Mouse (Mus musculus): Measurements from ENCODE around the gene Prepl. TPM values are rescaled to one million over a fixed set of nuclear protein-coding genes. Genes with fewer than 3 reads are reported as not detected.

The Prepl gene
- polyA plus RNA-seq (2012; rRNA removed; ENCODE audit: low replicate concordance) = 1.7 and 2.9 TPM in 2 replicates

GRCm38 (mm10) chr17:85090120-85091099 is at the start of gene Prepl, which contains the start of gene Camkmt:
Prepl (minus strand) TSS chr17:85090241.
Camkmt (plus strand) TSS chr17:85090552.

GRCm38 (mm10) chr17:85028093-85028739 is 61.8 kb downstream of the Prepl start, which contains the start of gene Slc3a1:
Slc3a1 (plus strand) TSS chr17:85028376.

Other genes starting within 250 kb of the Prepl start
- gene Ppm1b, start 133.5 kb downstream of the Prepl start, polyA plus RNA-seq (2012; rRNA removed; ENCODE audit: low replicate concordance) = 9.3 and 10.1 TPM in 2 replicates
- 22.8 and 70.1 TPM in 2 replicates for gene Slc3a1, start 61.9 kb downstream of the Prepl start, polyA plus RNA-seq (2012; rRNA removed; ENCODE audit: low replicate concordance)
- gene Camkmt, start 311 bp upstream of the Prepl start, polyA plus RNA-seq (2012; rRNA removed; ENCODE audit: low replicate concordance) = 4.7 and 4.9 TPM in 2 replicates

All from duodenum, adult 2 months (tissue).